Mouse (Mus musculus): ENCODE measurements around the gene Spop.

DNA sequence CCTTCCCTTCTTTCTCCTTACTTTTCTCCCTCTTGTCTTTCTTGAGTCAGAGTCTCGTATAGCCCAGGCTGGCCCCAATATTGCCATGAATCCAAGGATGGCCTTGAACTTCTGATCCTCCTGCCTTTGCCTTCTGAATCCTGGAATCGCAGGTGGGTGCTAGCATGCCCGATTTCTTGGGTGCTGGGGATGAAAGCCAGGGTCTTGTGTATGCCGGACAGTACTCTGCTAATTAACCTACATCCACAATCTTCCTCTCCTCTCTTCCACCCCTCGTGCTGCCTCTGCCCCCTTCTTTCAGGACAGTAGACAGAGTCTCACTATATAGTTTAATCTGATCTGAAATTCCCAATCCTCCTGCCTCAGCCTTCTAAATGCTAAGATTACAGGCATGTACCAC, 12.3 kb upstream of the Spop start:
- TF ChIP-seq POLR2A (IDR thresholded peaks at IDR 0.05; ENCODE audit: control insufficient read depth, low read depth, low read length) (no peak), CTCF (IDR thresholded peaks at IDR 0.05; ENCODE audit: control insufficient read depth, insufficient read depth, insufficient replicate concordance, low read depth, low read length) (no peak)
